Mouse (Mus musculus): Measurements from ENCODE around the gene Sh3kbp1. TPM values are rescaled to one million over a fixed set of nuclear protein-coding genes. Genes with fewer than 3 reads are reported as not detected.

The Sh3kbp1 gene
- total RNA-seq, 2 experiments from 2014 or later = 99.8 to 107 TPM

GRCm38 (mm10) chrX:159828135-159828534 is 201.1 kb downstream of the Sh3kbp1 start:
- ATAC-seq (replicated peaks; ENCODE audit: poor library complexity) = no peak

GRCm38 (mm10) chrX:159829192-159829852 is 202.2 kb downstream of the Sh3kbp1 start:
- peak; percentile 69 for ATAC-seq (replicated peaks; ENCODE audit: poor library complexity)

GRCm38 (mm10) chrX:159831176-159831575 is 204.1 kb downstream of the Sh3kbp1 start:
- ATAC-seq (replicated peaks; ENCODE audit: poor library complexity) = no peak

- ATAC-seq (replicated peaks; ENCODE audit: poor library complexity) = no peak; the same call in 1 of the 2 replicates
Observed at GRCm38 (mm10) chrX:159835239-159835638, 208.2 kb downstream of the Sh3kbp1 start.

- peak; percentile 95 for ATAC-seq (replicated peaks; ENCODE audit: poor library complexity)
Observed at GRCm38 (mm10) chrX:159837379-159837778, 210.3 kb downstream of the Sh3kbp1 start.

- no peak for ATAC-seq (replicated peaks; ENCODE audit: poor library complexity)
Observed at GRCm38 (mm10) chrX:159839786-159840185, 212.7 kb downstream of the Sh3kbp1 start.

- ATAC-seq (replicated peaks; ENCODE audit: poor library complexity) = no peak
Observed at GRCm38 (mm10) chrX:159840225-159840624, 213.2 kb downstream of the Sh3kbp1 start.

- ATAC-seq (replicated peaks; ENCODE audit: poor library complexity) = no peak
Observed at GRCm38 (mm10) chrX:159850722-159851121, 223.7 kb downstream of the Sh3kbp1 start.

- no peak for ATAC-seq (replicated peaks; ENCODE audit: poor library complexity)
Observed at GRCm38 (mm10) chrX:159856866-159857265, 229.8 kb downstream of the Sh3kbp1 start.

- no peak for ATAC-seq (replicated peaks; ENCODE audit: poor library complexity)
Observed at GRCm38 (mm10) chrX:159858126-159858525, 231.1 kb downstream of the Sh3kbp1 start.

GRCm38 (mm10) chrX:159860841-159861530 is 233.9 kb downstream of the Sh3kbp1 start:
- ATAC-seq (replicated peaks; ENCODE audit: poor library complexity) = no peak

- no peak for ATAC-seq (replicated peaks; ENCODE audit: poor library complexity)
Observed at GRCm38 (mm10) chrX:159867660-159868059, 240.6 kb downstream of the Sh3kbp1 start.

GRCm38 (mm10) chrX:159872521-159872920 is 245.4 kb downstream of the Sh3kbp1 start:
- no peak for ATAC-seq (replicated peaks; ENCODE audit: poor library complexity)

GRCm38 (mm10) chrX:159877770-159878169 is 250.7 kb downstream of the Sh3kbp1 start:
- no peak for ATAC-seq (replicated peaks; ENCODE audit: poor library complexity)

GRCm38 (mm10) chrX:159879455-159879854 is 252.4 kb downstream of the Sh3kbp1 start:
- no peak for ATAC-seq (replicated peaks; ENCODE audit: poor library complexity)

GRCm38 (mm10) chrX:159881576-159881975 is 254.5 kb downstream of the Sh3kbp1 start:
- no peak for ATAC-seq (replicated peaks; ENCODE audit: poor library complexity)

GRCm38 (mm10) chrX:159896536-159896935 is 269.5 kb downstream of the Sh3kbp1 start:
- no peak for ATAC-seq (replicated peaks; ENCODE audit: poor library complexity)

- ATAC-seq (replicated peaks; ENCODE audit: poor library complexity) = no peak
Observed at GRCm38 (mm10) chrX:159898110-159898509, 271.0 kb downstream of the Sh3kbp1 start.

GRCm38 (mm10) chrX:159899121-159899520 is 272.0 kb downstream of the Sh3kbp1 start:
- ATAC-seq (replicated peaks; ENCODE audit: poor library complexity) = no peak

- no peak for ATAC-seq (replicated peaks; ENCODE audit: poor library complexity)
Observed at GRCm38 (mm10) chrX:159903421-159903820, 276.3 kb downstream of the Sh3kbp1 start.

- no peak for ATAC-seq (replicated peaks; ENCODE audit: poor library complexity)
Observed at GRCm38 (mm10) chrX:159907703-159908102, 280.6 kb downstream of the Sh3kbp1 start.

Measured in megakaryocyte progenitor cell, adult 5-6 weeks (primary cell).